ENCODE assay signal across 12 mouse cellular contexts in genomic region chr7:64253736-64254135, GRCm38 (mm10).
"Had no signal": no experiment of that assay in that cellular context is flagged by ENCODE, and none has a peak within 500 bp of the region (broad histone marks: within the 10 kb centered on the region; RNA-seq: fewer than 3 reads in every experiment).

No protein-coding gene starts in this region.

- DNase-seq: retina, postnatal 1 day; right cerebral cortex, adult 18-20 months; right cerebral cortex, postnatal 14 days; right cerebral cortex, postnatal 25 days; right cerebral cortex, postnatal 4 days; spleen, adult 18-20 months; thymus, adult 18-20 months; thymus, adult 2 months; thymus, postnatal 14 days; thymus, postnatal 25 days; thymus, postnatal 36 days; thymus, postnatal 4 days had no signal
